Mouse (Mus musculus) kidney, adult 9 months (tissue): ENCODE measurements around the gene Tpp1.
A peak's percentile ranks its signal among the peaks of the same experiment; 100 is the strongest.

ENCODE experiments used
- DNase-seq: peaks from one replicate; pipeline ENCODE4 v3.0.0; 2022

Gene Tpp1

GRCm38 (mm10) chr7:105726144-105726979, 25.7 kb downstream of the Tpp1 start:
- peak; percentile 79 for DNase-seq

DNA sequence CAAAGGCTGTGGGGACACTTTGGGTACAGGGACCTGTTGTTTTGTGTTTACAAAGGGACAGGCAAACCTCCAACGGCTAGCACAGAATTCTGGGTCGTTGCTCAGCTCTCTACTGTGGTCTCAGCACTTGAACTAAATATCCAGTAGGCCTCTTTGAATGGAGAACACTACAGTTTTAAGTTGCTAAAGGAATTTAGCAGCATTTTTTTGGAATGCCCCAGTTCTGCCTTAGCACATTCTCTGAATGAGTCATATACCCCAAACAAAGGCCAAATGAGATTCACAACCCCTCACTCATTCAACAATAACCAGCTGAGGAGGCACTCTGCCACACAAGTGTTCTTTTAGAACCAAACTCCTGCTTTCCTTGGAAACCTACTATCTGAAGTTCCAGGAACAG, 30.1 kb downstream of the Tpp1 start:
- DNase-seq: no peak

DNA sequence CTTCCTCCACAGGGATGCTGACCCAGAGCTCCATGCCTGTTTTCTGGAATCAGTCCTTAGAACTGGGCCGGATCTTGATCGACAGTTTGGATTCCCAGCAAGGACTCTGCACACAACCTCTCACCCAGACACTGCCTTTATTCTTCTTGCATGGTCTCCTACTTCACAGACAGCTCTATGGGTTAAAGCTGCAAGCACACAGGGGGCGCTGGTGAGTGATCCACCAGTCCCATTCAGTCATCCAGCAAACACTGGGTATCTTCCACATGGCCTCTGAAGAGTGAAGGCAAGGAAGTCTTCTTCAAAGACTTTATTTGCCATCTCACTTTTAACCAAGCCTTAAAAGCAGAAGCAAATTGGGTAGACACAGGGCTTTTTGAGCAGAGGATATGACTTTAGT, 36.7 kb downstream of the Tpp1 start:
- DNase-seq: no peak

DNA sequence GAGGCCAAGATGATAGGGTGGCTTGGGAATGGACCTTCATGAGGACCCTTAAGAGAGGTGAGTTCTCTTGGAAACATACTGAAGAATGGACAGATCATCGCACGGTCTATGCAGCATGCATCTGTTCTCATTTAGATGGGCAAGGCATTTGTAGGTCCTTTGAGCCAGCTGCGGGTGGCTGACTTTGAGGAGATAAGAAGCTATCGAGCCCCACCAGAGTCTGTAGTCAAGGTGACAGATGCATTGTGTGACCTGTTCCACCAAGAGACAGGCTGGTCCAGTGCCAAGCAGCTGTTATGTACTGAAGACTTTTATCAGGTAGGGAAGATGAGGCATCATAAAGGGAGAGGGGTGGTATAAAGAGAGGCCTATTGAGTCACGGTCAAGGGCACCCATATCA, 43.3 kb downstream of the Tpp1 start:
- no peak for DNase-seq

DNA sequence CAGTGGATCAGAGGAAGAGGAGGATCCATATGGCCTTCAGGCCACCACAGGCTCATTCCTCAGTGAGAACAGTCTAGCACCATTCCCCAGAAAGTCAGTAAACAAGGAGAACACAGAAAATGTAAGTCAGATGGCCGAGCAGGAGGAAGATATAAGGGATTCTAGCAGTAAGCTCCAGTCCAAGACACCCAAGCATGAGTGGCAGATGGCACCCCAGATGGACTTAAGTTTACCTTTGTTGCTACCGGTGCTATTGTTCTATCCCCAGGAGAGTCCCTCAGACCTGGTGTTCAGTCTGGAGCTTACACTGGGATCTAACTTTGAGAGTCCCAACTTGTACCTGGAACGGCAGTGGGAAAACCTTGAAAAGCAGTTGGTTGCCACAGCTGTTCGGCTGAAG, 48.2 kb downstream of the Tpp1 start:
- DNase-seq: no peak

DNA sequence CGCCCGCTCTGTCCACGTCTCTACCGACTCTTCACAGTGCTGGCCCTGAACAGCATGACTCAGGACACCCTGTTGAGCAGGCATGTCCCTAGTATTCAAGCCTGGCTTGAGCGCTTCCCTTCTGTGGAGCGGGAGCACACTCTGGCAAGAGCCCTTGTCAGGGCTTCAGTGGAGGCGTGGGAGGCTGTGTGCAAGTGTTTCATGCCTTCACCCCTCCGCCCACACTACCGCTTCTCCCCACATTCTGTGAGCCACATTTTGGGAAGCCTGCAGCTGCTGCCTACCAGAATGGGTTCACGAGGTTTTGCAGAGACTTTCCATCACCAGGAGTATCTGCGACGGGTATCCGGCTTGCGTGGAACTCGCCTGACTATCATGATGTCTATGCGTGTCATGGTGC, 48.9 kb downstream of the Tpp1 start:
- DNase-seq: no peak
